Mouse (Mus musculus) liver, embryonic 13.5 days (tissue): ENCODE measurements at regions not wholly inside any gene's neighbourhood (a gene's known extent, or its start where the extent isn't known, plus 50 kb on each side); places are given as distances from the start of the nearest gene placed in this dataset.
A peak's percentile ranks its signal among the peaks of the same experiment; 100 is the strongest.

Experiments
- ATAC-seq: fragments of 200-750 bp; cut with Nextera tagmentation; 2 replicates; pipeline ENCODE4 v1.8.0; 2017; ENCODE audit warnings: low read depth, mild to moderate bottlenecking, moderate number of reproducible peaks, moderate library complexity
- DNase-seq: peaks from one replicate; pipeline ENCODE4 v3.0.0; 2022
- H3K27ac ChIP-seq: fragments of 300-500 bp; sonication (generic); 2 replicates; pipeline ENCODE4 v1.5.1; 2015; ENCODE audit warnings: moderate library complexity, mild to moderate bottlenecking, inconsistent platforms
- H3K27me3 ChIP-seq: fragments of 300-500 bp; sonication (generic); 2 replicates; pipeline ENCODE4 v1.6.1; 2015; ENCODE audit warnings: mild to moderate bottlenecking, inconsistent platforms
- H3K36me3 ChIP-seq: fragments of 300-500 bp; sonication (generic); 2 replicates; pipeline ENCODE4 v1.6.1; 2015; ENCODE audit warnings: mild to moderate bottlenecking, inconsistent platforms
- H3K4me1 ChIP-seq: fragments of 300-500 bp; sonication (generic); replicated peaks from 2 replicates; pipeline ENCODE4 v1.6.1; 2015; ENCODE audit warnings: inconsistent platforms
- H3K4me2 ChIP-seq: fragments of 300-500 bp; sonication (generic); 2 replicates; pipeline ENCODE4 v1.6.1; 2015; ENCODE audit warnings: inconsistent platforms, mild to moderate bottlenecking, moderate library complexity
- H3K4me3 ChIP-seq: fragments of 300-500 bp; sonication (generic); replicated peaks from 2 replicates; pipeline ENCODE4 v1.5.1; 2015; ENCODE audit warnings: mild to moderate bottlenecking, inconsistent platforms
- H3K9ac ChIP-seq: fragments of 300-500 bp; sonication (generic); 2 replicates; pipeline ENCODE4 v1.6.1; 2015; ENCODE audit warnings: mild to moderate bottlenecking, inconsistent platforms
- H3K9me3 ChIP-seq: fragments of 300-500 bp; sonication (generic); replicated peaks from 2 replicates; pipeline ENCODE4 v1.6.1; 2016; ENCODE audit warnings: inconsistent platforms
- WGBS: fragments of 180-500 bp; shearing (Covaris S2); methylation state at CpG from one replicate; pipeline ENCODE4 v1.1.7; 2015; ENCODE audit not compliant: insufficient replicate concordance; 5-methylcytosine and 5-hydroxymethylcytosine counted together

DNA sequence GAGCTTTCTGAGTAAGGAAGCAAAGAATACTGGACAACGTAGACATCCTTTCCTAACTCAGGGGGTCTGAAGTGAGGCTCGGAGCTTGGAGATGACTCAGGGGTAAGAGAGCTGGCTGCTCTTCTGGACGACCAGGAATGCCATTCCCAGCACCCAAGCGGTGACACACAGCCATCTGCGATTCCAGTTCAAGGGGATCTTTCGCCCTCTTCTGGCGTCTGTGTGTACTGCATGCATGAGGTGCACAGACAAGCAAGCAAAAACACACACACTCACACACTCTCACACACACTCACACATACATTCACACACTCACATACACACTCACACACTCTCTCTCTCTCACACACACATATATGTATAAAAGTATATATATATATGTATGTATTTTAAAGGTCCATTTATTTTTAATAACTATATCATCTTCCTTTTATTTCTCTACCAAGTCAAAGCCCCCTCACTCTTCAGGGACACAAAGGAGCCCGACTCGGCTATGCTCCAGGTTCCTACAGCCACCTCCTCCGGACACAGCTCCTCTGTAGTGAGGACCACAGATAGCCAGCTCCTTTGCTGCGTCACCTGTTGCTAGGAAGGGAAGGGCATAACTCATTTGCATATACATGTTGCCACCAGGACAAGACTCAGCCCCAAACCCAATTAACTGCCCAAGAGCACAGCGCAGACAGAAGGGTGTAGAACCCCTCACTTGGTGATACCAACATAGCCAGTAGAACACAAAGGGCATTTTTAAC, 91.9 kb upstream of the Smad3 start:
- no peak overlapping the region for H3K4me3 ChIP-seq
- DNase-seq (no peak), ATAC-seq (no peak)
- H3K27me3 ChIP-seq, result no peaks in the 10 kb centered on the region
- no peaks in the 10 kb centered on the region for H3K4me1 ChIP-seq
- 61% methylated on average over 12 of the region's 12 CpGs for WGBS
- H3K36me3 ChIP-seq, result no peaks in the 10 kb centered on the region
- no peaks in the 10 kb centered on the region for H3K9me3 ChIP-seq
- no peak overlapping the region for H3K4me2 ChIP-seq
- no peak overlapping the region for H3K9ac ChIP-seq
- no peak overlapping the region for H3K27ac ChIP-seq

GRCm38 (mm10) chr9:63843883-63844485, 86.2 kb upstream of the Smad3 start:
- Histone ChIP-seq H3K4me3 (no peak overlapping the region), H3K9ac (no peak overlapping the region), H3K4me2 (no peak overlapping the region), H3K27ac (no peak overlapping the region), H3K36me3 (no peaks in the 10 kb centered on the region), H3K9me3 (no peaks in the 10 kb centered on the region), H3K4me1 (no peaks in the 10 kb centered on the region), H3K27me3 (0 out of 2 replicates have a peak, but pooled peaks cover 4% of the 10 kb centered on the region)
- ATAC-seq (no peak), DNase-seq (peak; percentile 30)
- WGBS, result 21% methylated on average over 10 of the region's 10 CpGs

GRCm38 (mm10) chr9:63843431-63843830, 85.6 kb upstream of the Smad3 start:
- Histone ChIP-seq H3K27ac (no peak overlapping the region), H3K4me2 (no peak overlapping the region), H3K27me3 (0 out of 2 replicates have a peak, but pooled peaks cover 4% of the 10 kb centered on the region), H3K4me3 (no peak overlapping the region), H3K9me3 (no peaks in the 10 kb centered on the region), H3K9ac (no peak overlapping the region), H3K36me3 (no peaks in the 10 kb centered on the region), H3K4me1 (no peaks in the 10 kb centered on the region)
- WGBS, result 21% methylated on average over 2 of the region's 2 CpGs
- ATAC-seq, result no peak; the same call in 1 of the 2 replicates
- DNase-seq, result no peak

- H3K27me3 ChIP-seq, result 0 out of 2 replicates have a peak, but pooled peaks cover 4% of the 10 kb centered on the region
- DNase-seq (no peak), ATAC-seq (no peak)
- H3K27ac ChIP-seq, result no peak overlapping the region
- 74% methylated on average over 14 of the region's 14 CpGs for WGBS
- H3K4me3 ChIP-seq, result no peak overlapping the region
- H3K4me2 ChIP-seq, result no peak overlapping the region
- no peaks in the 10 kb centered on the region for H3K36me3 ChIP-seq
- no peaks in the 10 kb centered on the region for H3K9me3 ChIP-seq
- no peak overlapping the region for H3K9ac ChIP-seq
- H3K4me1 ChIP-seq, result no peaks in the 10 kb centered on the region
These were observed 83.3 kb upstream of the Smad3 start for GRCm38 (mm10) chr9:63841102-63841501.

DNA sequence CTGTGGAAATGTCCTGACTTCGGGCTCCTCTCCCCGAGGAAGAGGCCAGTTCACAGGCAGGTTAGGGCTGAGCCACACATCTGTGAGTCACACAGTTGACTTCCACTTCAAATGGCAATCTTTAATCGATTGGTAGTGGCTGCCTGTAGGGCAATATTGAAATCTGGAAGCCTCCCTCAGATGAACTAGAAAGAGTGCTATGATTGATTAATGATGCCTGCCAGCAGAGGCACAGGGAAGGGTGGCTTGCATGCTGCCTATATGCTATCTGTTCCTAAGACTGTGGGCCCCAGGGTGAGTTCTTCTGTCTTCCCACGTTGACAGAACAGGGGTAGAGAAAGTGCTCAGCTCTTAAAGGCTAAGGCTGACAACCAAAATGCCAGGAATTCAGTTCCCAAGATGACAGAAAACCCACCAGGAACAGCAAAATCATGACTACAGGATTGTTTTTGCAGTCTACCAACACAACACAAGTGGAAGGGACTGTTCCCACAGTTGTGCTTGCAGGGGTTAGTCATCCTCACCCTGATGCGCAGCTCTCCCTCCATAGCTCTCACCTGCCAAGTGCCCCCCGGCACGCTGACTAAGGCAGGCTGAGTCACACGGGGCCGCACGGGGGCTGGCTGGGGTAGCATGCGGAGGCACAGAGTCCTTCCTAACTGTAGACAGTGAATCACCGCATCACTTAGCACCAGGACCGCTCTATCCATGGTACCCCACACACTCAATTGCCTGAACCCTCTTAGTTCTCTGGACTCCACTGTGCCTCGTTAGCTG, 81.4 kb upstream of the Smad3 start:
- 0 out of 2 replicates have a peak, but pooled peaks cover 4% of the 10 kb centered on the region for H3K27me3 ChIP-seq
- WGBS, result 79% methylated on average over 14 of the region's 14 CpGs
- DNase-seq, result no peak
- H3K36me3 ChIP-seq, result no peaks in the 10 kb centered on the region
- no peaks in the 10 kb centered on the region for H3K9me3 ChIP-seq
- H3K4me2 ChIP-seq, result no peak overlapping the region
- H3K4me1 ChIP-seq, result no peaks in the 10 kb centered on the region
- H3K27ac ChIP-seq, result no peak overlapping the region
- ATAC-seq, result no peak
- no peak overlapping the region for H3K9ac ChIP-seq
- no peak overlapping the region for H3K4me3 ChIP-seq

GRCm38 (mm10) chr9:63837552-63837951, 79.8 kb upstream of the Smad3 start:
- no peak overlapping the region for H3K4me3 ChIP-seq
- ATAC-seq (no peak), DNase-seq (no peak)
- no peaks in the 10 kb centered on the region for H3K4me1 ChIP-seq
- no peaks in the 10 kb centered on the region for H3K36me3 ChIP-seq
- H3K27me3 ChIP-seq, result 0 out of 2 replicates have a peak, but pooled peaks cover 4% of the 10 kb centered on the region
- WGBS, result 69% methylated on average over 6 of the region's 6 CpGs
- no peak overlapping the region for H3K4me2 ChIP-seq
- H3K27ac ChIP-seq, result no peak overlapping the region
- H3K9ac ChIP-seq, result no peak overlapping the region
- no peaks in the 10 kb centered on the region for H3K9me3 ChIP-seq

GRCm38 (mm10) chr9:63836565-63837284, 78.9 kb upstream of the Smad3 start:
- H3K27me3 ChIP-seq, result 0 out of 2 replicates have a peak, but pooled peaks cover 4% of the 10 kb centered on the region
- H3K4me3 ChIP-seq, result no peak overlapping the region
- no peaks in the 10 kb centered on the region for H3K9me3 ChIP-seq
- H3K9ac ChIP-seq, result no peak overlapping the region
- 49% methylated on average over 5 of the region's 5 CpGs for WGBS
- H3K4me2 ChIP-seq, result no peak overlapping the region
- no peak overlapping the region for H3K27ac ChIP-seq
- H3K36me3 ChIP-seq, result no peaks in the 10 kb centered on the region
- no peaks in the 10 kb centered on the region for H3K4me1 ChIP-seq
- DNase-seq (no peak), ATAC-seq (no peak)

GRCm38 (mm10) chr9:63836036-63836435, 78.2 kb upstream of the Smad3 start:
- Histone ChIP-seq H3K27me3 (0 out of 2 replicates have a peak, but pooled peaks cover 4% of the 10 kb centered on the region), H3K27ac (no peak overlapping the region), H3K4me3 (no peak overlapping the region), H3K9me3 (no peaks in the 10 kb centered on the region), H3K4me2 (no peak overlapping the region), H3K36me3 (no peaks in the 10 kb centered on the region), H3K9ac (no peak overlapping the region), H3K4me1 (no peaks in the 10 kb centered on the region)
- DNase-seq, result no peak
- WGBS, result 39% methylated on average over 11 of the region's 11 CpGs
- no peak for ATAC-seq

DNA sequence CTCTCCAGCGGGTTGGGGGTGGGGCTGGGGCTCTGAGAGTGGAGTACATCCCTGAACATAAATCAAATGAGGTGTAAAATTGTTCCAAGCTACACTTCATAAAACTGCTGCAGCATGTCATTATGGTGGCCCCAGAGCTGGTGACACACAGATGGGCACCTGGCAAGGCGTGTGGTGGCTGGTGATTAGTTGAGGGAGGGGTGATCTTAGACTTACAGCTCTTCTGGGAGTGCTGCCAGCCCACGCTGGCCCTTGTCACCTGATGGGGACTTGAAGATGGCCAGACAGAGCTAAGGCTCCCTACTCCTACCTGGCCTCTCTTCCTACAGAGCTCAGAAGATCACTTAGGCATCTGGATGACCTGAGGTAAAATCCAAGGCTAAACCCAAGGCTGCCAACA, 76.6 kb upstream of the Smad3 start:
- no peak overlapping the region for H3K4me3 ChIP-seq
- H3K9ac ChIP-seq, result no peak overlapping the region
- 0 out of 2 replicates have a peak, but pooled peaks cover 2% of the 10 kb centered on the region for H3K27me3 ChIP-seq
- H3K9me3 ChIP-seq, result no peaks in the 10 kb centered on the region
- no peaks in the 10 kb centered on the region for H3K4me1 ChIP-seq
- no peaks in the 10 kb centered on the region for H3K36me3 ChIP-seq
- 48% methylated on average over 3 of the region's 3 CpGs for WGBS
- H3K4me2 ChIP-seq, result no peak overlapping the region
- no peak overlapping the region for H3K27ac ChIP-seq
- DNase-seq (no peak), ATAC-seq (no peak)

DNA sequence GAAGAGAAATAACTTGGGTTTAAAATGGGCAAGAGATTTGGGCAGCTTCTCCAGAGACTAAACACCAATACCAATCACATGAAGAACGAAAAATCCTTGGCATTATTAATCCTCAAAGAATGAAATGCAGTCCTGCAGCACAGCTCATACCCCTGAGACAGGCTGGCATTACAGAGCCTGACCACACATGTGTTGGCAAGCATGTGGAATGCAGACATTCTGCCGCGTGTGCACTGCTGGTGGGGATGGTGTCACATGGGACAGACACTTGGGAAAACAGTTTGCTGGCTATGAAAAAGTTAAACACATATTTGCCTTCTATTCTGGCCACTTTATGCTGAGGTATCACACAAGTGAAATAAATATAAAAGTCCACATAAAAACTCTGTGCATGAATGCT, 60.4 kb upstream of the Smad3 start:
- DNase-seq (no peak), ATAC-seq (no peak)
- 0 out of 2 replicates have a peak, but pooled peaks cover 7% of the 10 kb centered on the region for H3K27me3 ChIP-seq
- no peak overlapping the region for H3K4me2 ChIP-seq
- H3K9ac ChIP-seq, result no peak overlapping the region
- 0 out of 2 replicates have a peak, but pooled peaks cover 3% of the 10 kb centered on the region for H3K36me3 ChIP-seq
- no peak overlapping the region for H3K27ac ChIP-seq
- no peaks in the 10 kb centered on the region for H3K4me1 ChIP-seq
- no peak overlapping the region for H3K4me3 ChIP-seq
- 71% methylated on average over 3 of the region's 3 CpGs for WGBS
- no peaks in the 10 kb centered on the region for H3K9me3 ChIP-seq

DNA sequence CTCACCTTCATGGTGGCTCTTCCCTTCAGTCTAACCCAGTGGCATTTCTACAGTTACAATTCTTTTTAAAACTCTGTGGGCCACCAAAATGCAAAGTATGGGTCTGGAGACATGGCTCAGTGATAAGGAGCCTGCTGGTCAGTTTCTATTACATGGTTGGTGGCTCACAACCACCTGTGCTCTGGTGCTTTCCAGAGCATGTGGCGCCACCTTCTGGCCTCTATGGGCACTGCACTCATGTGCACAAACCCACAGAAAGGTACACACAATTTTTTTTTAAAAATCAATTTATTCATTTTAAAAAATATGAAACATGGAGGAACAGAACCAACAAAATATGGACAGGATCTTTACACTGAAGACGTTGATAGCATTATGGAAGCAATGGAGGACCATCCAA, 58.7 kb upstream of the Smad3 start:
- Histone ChIP-seq H3K36me3 (0 out of 2 replicates have a peak, but pooled peaks cover 3% of the 10 kb centered on the region), H3K4me1 (no peaks in the 10 kb centered on the region), H3K9me3 (no peaks in the 10 kb centered on the region), H3K4me3 (no peak overlapping the region), H3K27me3 (no peaks in the 10 kb centered on the region), H3K27ac (no peak overlapping the region), H3K4me2 (no peak overlapping the region), H3K9ac (no peak overlapping the region)
- DNase-seq, result peak; percentile 7
- no peak for ATAC-seq
- WGBS, result 50% methylated on average over 2 of the region's 2 CpGs
